Mouse (Mus musculus) stomach, embryonic 16.5 days (tissue): ENCODE results near the gene Col23a1. TPM values are rescaled to one million over a fixed set of nuclear protein-coding genes. Genes with fewer than 3 reads are reported as not detected.
A peak's percentile ranks its signal among the peaks of the same experiment; 100 is the strongest.
"Not testable (repeated sequence)": the region's sequence is repeated elsewhere in the genome, so short reads cannot be mapped to it uniquely, and the experiment has no call there.

Experiments
- ATAC-seq: fragments of 200-750 bp; cut with Nextera tagmentation; 2 replicates; pipeline ENCODE4 v1.8.0; 2017; ENCODE audit warnings: moderate number of reproducible peaks, moderate TSS enrichment; ENCODE audit not compliant: insufficient read depth, low FRiP score
- H3K27ac ChIP-seq: fragments of 300-500 bp; sonication (generic); 2 replicates; pipeline ENCODE4 v1.5.1; 2014; ENCODE audit warnings: low read length
- H3K27me3 ChIP-seq: fragments of 300-500 bp; sonication (generic); 2 replicates; pipeline ENCODE4 v1.6.1; 2014; ENCODE audit warnings: low read length, control low read depth, mixed read lengths; ENCODE audit not compliant: control insufficient read depth, insufficient read depth
- H3K36me3 ChIP-seq: fragments of 300-500 bp; sonication (generic); 2 replicates; pipeline ENCODE4 v1.6.1; 2014; ENCODE audit warnings: low read length; ENCODE audit not compliant: control insufficient read depth, insufficient read depth
- H3K4me1 ChIP-seq: fragments of 300-500 bp; sonication (generic); 2 replicates; pipeline ENCODE4 v1.6.1; 2014; ENCODE audit warnings: low read length, control low read depth, mixed read lengths; ENCODE audit not compliant: control insufficient read depth, insufficient read depth
- H3K4me2 ChIP-seq: fragments of 300-500 bp; sonication (generic); 2 replicates; pipeline ENCODE4 v1.6.1; 2014; ENCODE audit warnings: low read depth, low read length, mixed read lengths
- H3K4me3 ChIP-seq: fragments of 300-500 bp; sonication (generic); replicated peaks from 2 replicates; pipeline ENCODE4 v1.5.1; 2014; ENCODE audit warnings: mild to moderate bottlenecking, low read length
- H3K9ac ChIP-seq: fragments of 300-500 bp; sonication (generic); 2 replicates; pipeline ENCODE4 v1.6.1; 2014; ENCODE audit warnings: low read length
- H3K9me3 ChIP-seq: fragments of 300-500 bp; sonication (generic); replicated peaks from 2 replicates; pipeline ENCODE4 v1.6.1; 2016; ENCODE audit warnings: low read length, control low read depth; ENCODE audit not compliant: control insufficient read depth
- WGBS: fragments of 180-500 bp; shearing (Covaris S2); extraction: QIAGEN DNeasy Blood & Tissue Kit; methylation state at CpG from one replicate; pipeline ENCODE4 v1.1.7; 2014; 5-methylcytosine and 5-hydroxymethylcytosine counted together
- polyA plus RNA-seq: library from polyadenylated mRNA; unstranded; fragments of >200 nt; fragmentation: Nextera tagmentation; extraction: Ambion mirVana; gene quantifications from 2 replicates; pipeline ENCODE4 v1.2.1, GENCODE M21; 2015

The Col23a1 gene
- polyA plus RNA-seq, 1 experiment from 2014 or later = 7.0 TPM

- H3K27ac ChIP-seq = peak within 1 kb of the TSS; percentile 95
- WGBS = under 1% methylated on average over 91 of the region's 91 CpGs
- H3K4me3 ChIP-seq = peak within 1 kb of the TSS; percentile 93
- peak within 1 kb of the TSS; percentile 83 for H3K4me2 ChIP-seq
- ATAC-seq = peak; percentile 94
- no peaks in the 10 kb centered on the region for H3K9me3 ChIP-seq
- H3K27me3 ChIP-seq = no peaks in the 10 kb centered on the region
- peaks cover 31% of the 10 kb centered on the region for H3K36me3 ChIP-seq
- H3K4me1 ChIP-seq = peaks cover 30% of the 10 kb centered on the region
- H3K9ac ChIP-seq = peak within 1 kb of the TSS; percentile 99
Measured at GRCm38 (mm10) chr11:51606447-51607095, 316.9 kb downstream of the Col23a1 start, which contains the start of gene Hnrnpab. Gene Hnrnpab (minus strand): TSS chr11:51606847.

- H3K27me3 ChIP-seq = no peaks in the 10 kb centered on the region
- peak overlapping the region; percentile 90 for H3K27ac ChIP-seq
- no peaks in the 10 kb centered on the region for H3K9me3 ChIP-seq
- H3K36me3 ChIP-seq = peaks cover 26% of the 10 kb centered on the region
- peak overlapping the region; percentile 81 for H3K4me2 ChIP-seq
- WGBS = 7% methylated on average over 15 of the region's 15 CpGs
- peak overlapping the region; percentile 79 for H3K9ac ChIP-seq
- peak overlapping the region; percentile 93 for H3K4me3 ChIP-seq
- peak; percentile 41 for ATAC-seq
- H3K4me1 ChIP-seq = peaks cover 30% of the 10 kb centered on the region
Measured at GRCm38 (mm10) chr11:51607096-51607738, 317.5 kb downstream of the Col23a1 start.

- Histone ChIP-seq H3K27ac (peak overlapping the region; percentile 25; the same call in 1 of the 2 replicates), H3K9ac (no peak overlapping the region), H3K4me2 (no peak overlapping the region), H3K4me1 (peaks cover 22% of the 10 kb centered on the region), H3K36me3 (peaks cover 4% of the 10 kb centered on the region; the same call in 1 of the 2 replicates), H3K9me3 (no peaks in the 10 kb centered on the region), H3K4me3 (no peak overlapping the region), H3K27me3 (no peaks in the 10 kb centered on the region)
- 58% methylated on average over 3 of the region's 3 CpGs for WGBS
- no peak for ATAC-seq
Measured at GRCm38 (mm10) chr11:51609266-51609909, 319.7 kb downstream of the Col23a1 start.

GRCm38 (mm10) chr11:51609940-51610339 lies 320.2 kb downstream of the Col23a1 start:
- 70% methylated on average over 5 of the region's 5 CpGs for WGBS
- not testable (repeated sequence) for H3K36me3 ChIP-seq, H3K4me3 ChIP-seq, H3K4me2 ChIP-seq, H3K27me3 ChIP-seq, H3K9me3 ChIP-seq, H3K9ac ChIP-seq, ATAC-seq
- H3K27ac ChIP-seq = peak overlapping the region; percentile 25; the same call in 1 of the 2 replicates
- H3K4me1 ChIP-seq = peaks cover 22% of the 10 kb centered on the region

DNA sequence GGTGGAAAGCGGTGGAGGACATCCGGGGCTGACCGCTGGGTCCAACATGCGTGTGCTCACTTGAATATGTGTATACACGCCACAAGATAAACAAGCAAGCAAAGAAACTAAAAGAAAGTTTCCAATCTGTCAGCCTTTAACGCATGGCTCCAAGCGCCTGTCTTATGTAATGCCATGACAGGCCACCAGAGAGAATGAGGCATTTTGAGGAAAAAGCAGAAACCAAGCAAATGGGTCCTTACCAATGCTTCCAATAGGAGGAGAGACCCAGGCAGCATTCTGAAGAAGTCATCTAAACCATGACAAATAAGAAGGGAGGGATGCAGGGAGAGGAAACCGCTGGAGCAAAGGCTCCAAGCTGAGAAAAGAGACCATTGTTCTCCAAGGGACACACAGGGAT lies 324.5 kb downstream of the Col23a1 start:
- no peak for ATAC-seq
- H3K4me1 ChIP-seq = peaks cover 12% of the 10 kb centered on the region
- no peaks in the 10 kb centered on the region for H3K36me3 ChIP-seq
- WGBS = 65% methylated on average over 8 of the region's 8 CpGs
- no peaks in the 10 kb centered on the region for H3K9me3 ChIP-seq
- peak overlapping the region; percentile 61 for H3K9ac ChIP-seq
- peak overlapping the region; percentile 97 for H3K27ac ChIP-seq
- H3K4me2 ChIP-seq = no peak overlapping the region
- H3K27me3 ChIP-seq = no peaks in the 10 kb centered on the region
- no peak overlapping the region for H3K4me3 ChIP-seq

- peak; percentile 16; the same call in 1 of the 2 replicates for ATAC-seq
- H3K4me1 ChIP-seq = peaks cover 12% of the 10 kb centered on the region
- H3K9me3 ChIP-seq = no peaks in the 10 kb centered on the region
- peak overlapping the region; percentile 42 for H3K4me3 ChIP-seq
- no peaks in the 10 kb centered on the region for H3K27me3 ChIP-seq
- H3K36me3 ChIP-seq = no peaks in the 10 kb centered on the region
- WGBS = 20% methylated on average over 7 of the region's 7 CpGs
- peak overlapping the region; percentile 97 for H3K27ac ChIP-seq
- peak overlapping the region; percentile 71 for H3K9ac ChIP-seq
- peak overlapping the region; percentile 68 for H3K4me2 ChIP-seq
Measured at GRCm38 (mm10) chr11:51615129-51615528, 325.4 kb downstream of the Col23a1 start.

- H3K27ac ChIP-seq = peak overlapping the region; percentile 97
- no peaks in the 10 kb centered on the region for H3K9me3 ChIP-seq
- ATAC-seq = peak; percentile 85
- 4% methylated on average over 14 of the region's 14 CpGs for whole genome bisulfite sequencing
- peaks cover 17% of the 10 kb centered on the region for H3K4me1 ChIP-seq
- H3K4me2 ChIP-seq = peak overlapping the region; percentile 68
- peak overlapping the region; percentile 71 for H3K9ac ChIP-seq
- H3K27me3 ChIP-seq = no peaks in the 10 kb centered on the region
- no peaks in the 10 kb centered on the region for H3K36me3 ChIP-seq
- peak overlapping the region; percentile 42 for H3K4me3 ChIP-seq
Measured at GRCm38 (mm10) chr11:51615601-51616000, 325.9 kb downstream of the Col23a1 start.

GRCm38 (mm10) chr11:51616113-51616512 lies 326.4 kb downstream of the Col23a1 start:
- not testable (repeated sequence) for H3K36me3 ChIP-seq, H3K27me3 ChIP-seq, H3K9me3 ChIP-seq, ATAC-seq
- Histone ChIP-seq H3K4me2 (peak overlapping the region; percentile 68), H3K9ac (peak overlapping the region; percentile 71), H3K27ac (peak overlapping the region; percentile 97), H3K4me1 (peaks cover 22% of the 10 kb centered on the region), H3K4me3 (peak overlapping the region; percentile 42)
- 87% methylated on average over 7 of the region's 7 CpGs for WGBS

- H3K9me3 ChIP-seq = no peaks in the 10 kb centered on the region
- H3K4me2 ChIP-seq = no peak overlapping the region
- WGBS = 2% methylated on average over 4 of the region's 4 CpGs
- peaks cover 24% of the 10 kb centered on the region for H3K4me1 ChIP-seq
- no peaks in the 10 kb centered on the region for H3K27me3 ChIP-seq
- no peak overlapping the region for H3K9ac ChIP-seq
- no peak overlapping the region for H3K27ac ChIP-seq
- no peak overlapping the region for H3K4me3 ChIP-seq
- no peak for ATAC-seq
- peaks cover 2% of the 10 kb centered on the region; the same call in 1 of the 2 replicates for H3K36me3 ChIP-seq
Measured at GRCm38 (mm10) chr11:51617693-51618092, 328.0 kb downstream of the Col23a1 start.
